9 mouse cellular contexts compared by ENCODE assay signal in genomic region chr1:152809541-152810252, GRCm38 (mm10). TPM values are rescaled to one million over a fixed set of nuclear protein-coding genes. Genes with fewer than 3 reads are reported as not detected.
DNase-seq lines count a peak whose midpoint lies in the region; ATAC-seq and TF ChIP-seq lines count a peak whose summit lies in the region.
"Had no signal": no experiment of that assay in that cellular context is flagged by ENCODE, and none has a peak within 500 bp of the region (broad histone marks: within the 10 kb centered on the region; RNA-seq: fewer than 3 reads in every experiment).

No protein-coding gene starts in this region.

- no peak for TF ChIP-seq EP300 in heart, postnatal 0 days (IDR thresholded peaks at IDR 0.05; ENCODE audit: low read depth)

- DNase-seq in gastrocnemius, adult 2 months, result peak; percentile 47
- DNase-seq in gastrocnemius, adult 18-20 months (ENCODE audit: low spot score), result no peak
- peak; percentile 26 for DNase-seq in brain, embryonic 14.5 days (ENCODE audit: low read depth)
- peak; percentile 70 for DNase-seq in heart, postnatal 0 days (ENCODE audit: low spot score)
- DNase-seq in right cerebral cortex, postnatal 4 days, result no peak
- DNase-seq in left cerebral cortex, postnatal 36 days (ENCODE audit: low spot score in 2 of 2), result no peak

- peak; percentile 91 for ATAC-seq in heart, postnatal 0 days (ENCODE audit: insufficient read depth, low read depth)
- peak; percentile 35; the same call in 1 of the 2 replicates for ATAC-seq in liver, embryonic 12.5 days
- ATAC-seq in megakaryocyte-erythroid progenitor cell, adult 5-6 weeks (replicated peaks; ENCODE audit: low FRiP score, low TSS enrichment, poor library complexity, severe bottlenecking), result no peak

- no peak for TF ChIP-seq POLR2A in brain, embryonic 14.5 days (IDR thresholded peaks at IDR 0.05; ENCODE audit: borderline replicate concordance, extremely low read depth, insufficient read depth, insufficient read length, poor library complexity, severe bottlenecking)

- no peak overlapping the region for H3K4me2 ChIP-seq in heart, postnatal 0 days (ENCODE audit: low read depth, low read length)
- H3K4me2 ChIP-seq in liver, embryonic 12.5 days, result peak overlapping the region; percentile 8; the same call in 1 of the 2 replicates

- H3K36me3 ChIP-seq in heart, postnatal 0 days (replicated peaks; ENCODE audit: control insufficient read depth, insufficient read depth, low read length), result no peaks in the 10 kb centered on the region
- no peaks in the 10 kb centered on the region for H3K36me3 ChIP-seq in liver, embryonic 12.5 days

- H3K4me1 ChIP-seq in heart, postnatal 0 days (ENCODE audit: control insufficient read depth, insufficient read depth), result 0 out of 2 replicates have a peak, but pooled peaks cover under 1% of the 10 kb centered on the region
- peaks cover 9% of the 10 kb centered on the region for H3K4me1 ChIP-seq in liver, embryonic 12.5 days

- no peak overlapping the region for H3K9ac ChIP-seq in heart, postnatal 0 days (replicated peaks; ENCODE audit: low read depth, low read length)
- no peak overlapping the region for H3K9ac ChIP-seq in liver, embryonic 12.5 days

- TF ChIP-seq CTCF in gastrocnemius, adult 2 months (IDR thresholded peaks at IDR 0.05), result no peak
- no peak for TF ChIP-seq CTCF in brain, embryonic 14.5 days (IDR thresholded peaks at IDR 0.05; ENCODE audit: borderline replicate concordance, extremely low read depth, insufficient read depth, insufficient read length)
- peak; percentile 22; the same call in 1 of the 2 replicates for TF ChIP-seq CTCF in heart, postnatal 0 days (IDR thresholded peaks at IDR 0.05; ENCODE audit: low read depth)

- peak overlapping the region; percentile 63 for H3K27ac ChIP-seq in gastrocnemius, adult 2 months
- peak overlapping the region; percentile 73 for H3K27ac ChIP-seq in heart, postnatal 0 days (ENCODE audit: low read depth)
- H3K27ac ChIP-seq in liver, embryonic 12.5 days, result 0 out of 2 replicates have a peak overlapping the region, but pooled peaks have one; percentile 34

- no peaks in the 10 kb centered on the region for H3K9me3 ChIP-seq in heart, postnatal 0 days (replicated peaks; ENCODE audit: control insufficient read depth, low read length)
- no peaks in the 10 kb centered on the region for H3K9me3 ChIP-seq in liver, embryonic 12.5 days (replicated peaks)

- no peak overlapping the region for H3K4me3 ChIP-seq in gastrocnemius, adult 2 months
- H3K4me3 ChIP-seq in heart, postnatal 0 days (ENCODE audit: low read depth, low read length), result no peak overlapping the region
- H3K4me3 ChIP-seq in liver, embryonic 12.5 days, result no peak overlapping the region

- intact Hi-C loops in gastrocnemius, adult 2 months (cut with DNase I), result no loop called here
- intact Hi-C loops in left cerebral cortex, postnatal 36 days (cut with DNase I), result no loop called here

- no peaks in the 10 kb centered on the region for H3K27me3 ChIP-seq in heart, postnatal 0 days (ENCODE audit: control insufficient read depth, insufficient read depth, low read length)
- H3K27me3 ChIP-seq in liver, embryonic 12.5 days (replicated peaks), result 0 out of 2 replicates have a peak, but pooled peaks cover 4% of the 10 kb centered on the region

- WGBS in heart, postnatal 0 days, result 40% methylated on average over 8 of the region's 8 CpGs
- WGBS in liver, embryonic 12.5 days (ENCODE audit: insufficient replicate concordance), result 44% methylated on average over 8 of the region's 8 CpGs

RNA-seq across cellular contexts. Expression of gene Ncf2, which starts 9.7 kb away (rescaled TPM):
- total RNA-seq in gastrocnemius, adult 2 months (2021), result under 1 TPM; 0.67 to 0.87 TPM
- under 1 TPM; 0.50 to 0.93 TPM for total RNA-seq in gastrocnemius, adult 18-20 months (2021)
- polyA plus RNA-seq in brain, embryonic 14.5 days (2012; rRNA removed), result 2.3 and 2.6 TPM in 2 replicates
- 2.3 and 5.8 TPM in 2 replicates for total RNA-seq in heart, postnatal 0 days (2014; rRNA removed; ENCODE audit: low replicate concordance)
- 1.6 and 2.4 TPM in 2 replicates for polyA plus RNA-seq in heart, postnatal 0 days (2015; fragmentation: Nextera tagmentation; extraction: Ambion mirVana)
- polyA plus RNA-seq in liver, embryonic 12.5 days (2016; fragmentation: Nextera tagmentation; extraction: Ambion mirVana), result 9.5 and 11.1 TPM in 2 replicates
- total RNA-seq in megakaryocyte-erythroid progenitor cell, adult 5-6 weeks (2014; fragmentation: Nextera tagmentation), result 9.9 and 10.2 TPM in 2 replicates
- 24.3 and 37.1 TPM in 2 replicates for total RNA-seq in megakaryocyte-erythroid progenitor cell, adult 5-6 weeks (2017)
- total RNA-seq in left cerebral cortex, postnatal 36 days (2021), result 1 to 10 TPM; 2.7 to 3.0 TPM

RNA-seq across cellular contexts. Expression of gene Arpc5, which starts 43.4 kb away (rescaled TPM):
- 10 to 100 TPM in 1 of 2 experiments, 1 to 10 TPM in 1; 9.4 to 11.5 TPM for total RNA-seq in gastrocnemius, adult 2 months (2021)
- 10 to 100 TPM in 1 of 2 experiments, 1 to 10 TPM in 1; 7.8 to 11.7 TPM for total RNA-seq in gastrocnemius, adult 18-20 months (2021)
- 166 and 187 TPM in 2 replicates for polyA plus RNA-seq in brain, embryonic 14.5 days (2012; rRNA removed)
- 94.3 and 95.1 TPM in 2 replicates for total RNA-seq in heart, postnatal 0 days (2014; rRNA removed; ENCODE audit: low replicate concordance)
- polyA plus RNA-seq in heart, postnatal 0 days (2015; fragmentation: Nextera tagmentation; extraction: Ambion mirVana), result 136 and 152 TPM in 2 replicates
- polyA plus RNA-seq in liver, embryonic 12.5 days (2016; fragmentation: Nextera tagmentation; extraction: Ambion mirVana), result 188 and 197 TPM in 2 replicates
- 154 and 163 TPM in 2 replicates for total RNA-seq in megakaryocyte-erythroid progenitor cell, adult 5-6 weeks (2014; fragmentation: Nextera tagmentation)
- total RNA-seq in megakaryocyte-erythroid progenitor cell, adult 5-6 weeks (2017), result 112 and 121 TPM in 2 replicates
- 10 to 100 TPM; 88.8 to 93.4 TPM for total RNA-seq in left cerebral cortex, postnatal 36 days (2021)

RNA-seq across cellular contexts. Expression of gene Rgl1, which starts 43.5 kb away (rescaled TPM):
- total RNA-seq in gastrocnemius, adult 2 months (2021), result 10 to 100 TPM in 1 of 2 experiments, 1 to 10 TPM in 1; 9.7 to 10.2 TPM
- 1 to 10 TPM; 4.9 to 7.8 TPM for total RNA-seq in gastrocnemius, adult 18-20 months (2021)
- 11.5 and 14.1 TPM in 2 replicates for polyA plus RNA-seq in brain, embryonic 14.5 days (2012; rRNA removed)
- total RNA-seq in heart, postnatal 0 days (2014; rRNA removed; ENCODE audit: low replicate concordance), result 38.9 and 48.1 TPM in 2 replicates
- polyA plus RNA-seq in heart, postnatal 0 days (2015; fragmentation: Nextera tagmentation; extraction: Ambion mirVana), result 36.7 and 41.6 TPM in 2 replicates
- polyA plus RNA-seq in liver, embryonic 12.5 days (2016; fragmentation: Nextera tagmentation; extraction: Ambion mirVana), result 12.5 and 15.6 TPM in 2 replicates
- 2.8 and 7.3 TPM in 2 replicates for total RNA-seq in megakaryocyte-erythroid progenitor cell, adult 5-6 weeks (2014; fragmentation: Nextera tagmentation)
- total RNA-seq in megakaryocyte-erythroid progenitor cell, adult 5-6 weeks (2017), result 2.7 and 4.5 TPM in 2 replicates
- 100 to 1,000 TPM; 112 to 120 TPM for total RNA-seq in left cerebral cortex, postnatal 36 days (2021)

RNA-seq across cellular contexts. Expression of gene Apobec4, which starts 59.3 kb away (rescaled TPM):
- total RNA-seq in gastrocnemius, adult 2 months (2021), result not detected
- not detected for total RNA-seq in gastrocnemius, adult 18-20 months (2021)
- not detected in 2 replicates for polyA plus RNA-seq in brain, embryonic 14.5 days (2012; rRNA removed)
- total RNA-seq in heart, postnatal 0 days (2014; rRNA removed; ENCODE audit: low replicate concordance), result not detected in 2 replicates
- not detected in 2 replicates for polyA plus RNA-seq in heart, postnatal 0 days (2015; fragmentation: Nextera tagmentation; extraction: Ambion mirVana)
- not detected in 2 replicates for polyA plus RNA-seq in liver, embryonic 12.5 days (2016; fragmentation: Nextera tagmentation; extraction: Ambion mirVana)
- total RNA-seq in megakaryocyte-erythroid progenitor cell, adult 5-6 weeks (2014; fragmentation: Nextera tagmentation), result not detected in 2 replicates
- total RNA-seq in megakaryocyte-erythroid progenitor cell, adult 5-6 weeks (2017), result not detected in 2 replicates
- total RNA-seq in left cerebral cortex, postnatal 36 days (2021), result not detected
- total RNA-seq: gastrocnemius, postnatal 36 days had no signal

Comparison
In these comparisons a context has a peak if more than half of its experiments do, and no peak if none do; other contexts are left out.
1. DNase-seq: peak in gastrocnemius, adult 2 months (single experiment), brain, embryonic 14.5 days (single experiment) and heart, postnatal 0 days (single experiment); none in gastrocnemius, adult 18-20 months (single experiment), right cerebral cortex, postnatal 4 days (single experiment) and left cerebral cortex, postnatal 36 days (0 of 2).
2. Peak in every context shown above with its lines, with median percentiles within 50 percentile points of each other: H3K27ac ChIP-seq.